Mouse (Mus musculus) granulocyte monocyte progenitor cell, adult 5-6 weeks (primary cell): ENCODE measurements around the gene Amigo1. TPM values are rescaled to one million over a fixed set of nuclear protein-coding genes. Genes with fewer than 3 reads are reported as not detected.

Source experiments
- ATAC-seq: replicated peaks from 2 replicates; pipeline ENCODE4 v1.8.0; 2016; ENCODE audit warnings: mild to moderate bottlenecking, moderate TSS enrichment, inconsistent platforms; ENCODE audit not compliant: poor library complexity, severe bottlenecking
- total RNA-seq, 2 experiments: library from RNA; stranded (forward) in 1 of 2; stranded (reverse) in 1 of 2; fragments of 200-712, 200-1000 nt in 1 of 2; fragments of >200 nt in 1 of 2; fragmentation: Nextera tagmentation in 1 of 2; gene quantifications; 2 replicates each; pipeline ENCODE4 v1.2.3; 2014 to 2017

Gene Amigo1
- total RNA-seq (2014; fragmentation: Nextera tagmentation): 1.9 and 4.4 TPM in 2 replicates
- total RNA-seq (2017): 2.0 and 3.4 TPM in 2 replicates

DNA sequence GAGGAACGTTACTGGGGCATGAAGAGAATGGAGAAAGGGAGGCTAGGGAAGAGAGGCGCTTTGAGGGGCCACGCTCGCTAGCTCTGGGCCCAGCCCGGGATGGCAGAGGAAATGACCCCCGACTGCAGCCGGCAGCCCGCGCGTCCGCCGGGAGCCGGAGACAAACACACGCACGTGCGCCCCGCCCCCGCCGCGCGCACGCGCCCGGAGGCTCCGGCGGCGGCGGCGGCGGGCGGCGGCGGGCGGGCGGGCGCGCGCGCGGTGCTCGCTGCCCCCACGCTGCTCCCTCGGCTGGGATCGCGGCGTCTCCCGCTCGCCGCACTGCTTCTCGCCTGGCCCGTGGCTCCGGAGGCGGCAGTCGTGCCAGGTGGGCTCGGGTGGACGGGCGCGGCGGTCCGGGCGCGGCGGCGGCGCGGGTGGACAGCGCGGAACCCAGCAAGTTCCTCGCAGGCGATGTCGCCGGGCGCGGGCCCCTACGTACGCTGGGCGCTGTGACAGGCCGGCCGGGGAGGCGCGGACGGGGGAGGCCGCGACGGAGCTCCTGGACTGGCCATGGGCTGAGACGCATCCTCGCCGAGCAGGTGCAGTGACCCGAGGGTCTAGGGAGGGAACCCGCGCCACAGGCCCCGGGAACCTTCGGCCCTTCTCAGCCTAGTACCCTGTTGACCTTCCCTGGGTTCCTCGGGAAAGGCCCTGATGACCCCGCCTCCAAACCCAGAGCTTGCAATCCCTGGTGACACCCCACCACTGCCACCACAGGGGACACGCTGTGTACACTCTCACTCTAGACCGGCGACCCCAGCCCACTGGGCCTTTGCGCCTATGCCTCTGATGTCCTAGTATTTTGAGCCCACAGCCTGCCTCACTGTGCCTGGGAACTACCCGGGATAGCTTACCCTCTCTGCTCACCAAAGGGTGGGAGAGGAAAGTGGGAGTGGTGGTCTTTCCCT is at the start of gene Amigo1:
TSS of gene Amigo1 (plus strand) at position 238 of the 950 bp plus-strand sequence.
- ATAC-seq: peak; percentile 45

GRCm38 (mm10) chr3:108139113-108139512 is 47.0 kb upstream of the Amigo1 start:
- ATAC-seq: no peak

DNA sequence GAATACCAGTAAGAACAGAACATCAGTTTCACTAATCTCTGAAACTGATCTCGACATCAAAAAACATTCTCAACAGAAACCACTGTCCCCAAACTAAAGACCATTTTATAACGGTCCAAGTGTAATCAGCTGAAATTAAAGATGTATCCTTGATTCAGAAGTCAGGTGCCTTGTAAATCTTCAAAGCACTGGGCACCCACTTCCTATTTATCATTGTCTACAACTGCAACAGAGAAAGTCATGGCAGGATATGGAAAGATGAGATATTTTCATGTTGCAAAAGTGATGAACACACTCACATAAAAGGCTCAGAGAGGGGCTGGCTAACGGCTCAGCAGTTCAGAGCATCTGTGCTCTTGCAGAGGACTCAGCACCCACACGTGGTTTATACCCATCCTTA is 45.3 kb upstream of the Amigo1 start:
- no peak for ATAC-seq

DNA sequence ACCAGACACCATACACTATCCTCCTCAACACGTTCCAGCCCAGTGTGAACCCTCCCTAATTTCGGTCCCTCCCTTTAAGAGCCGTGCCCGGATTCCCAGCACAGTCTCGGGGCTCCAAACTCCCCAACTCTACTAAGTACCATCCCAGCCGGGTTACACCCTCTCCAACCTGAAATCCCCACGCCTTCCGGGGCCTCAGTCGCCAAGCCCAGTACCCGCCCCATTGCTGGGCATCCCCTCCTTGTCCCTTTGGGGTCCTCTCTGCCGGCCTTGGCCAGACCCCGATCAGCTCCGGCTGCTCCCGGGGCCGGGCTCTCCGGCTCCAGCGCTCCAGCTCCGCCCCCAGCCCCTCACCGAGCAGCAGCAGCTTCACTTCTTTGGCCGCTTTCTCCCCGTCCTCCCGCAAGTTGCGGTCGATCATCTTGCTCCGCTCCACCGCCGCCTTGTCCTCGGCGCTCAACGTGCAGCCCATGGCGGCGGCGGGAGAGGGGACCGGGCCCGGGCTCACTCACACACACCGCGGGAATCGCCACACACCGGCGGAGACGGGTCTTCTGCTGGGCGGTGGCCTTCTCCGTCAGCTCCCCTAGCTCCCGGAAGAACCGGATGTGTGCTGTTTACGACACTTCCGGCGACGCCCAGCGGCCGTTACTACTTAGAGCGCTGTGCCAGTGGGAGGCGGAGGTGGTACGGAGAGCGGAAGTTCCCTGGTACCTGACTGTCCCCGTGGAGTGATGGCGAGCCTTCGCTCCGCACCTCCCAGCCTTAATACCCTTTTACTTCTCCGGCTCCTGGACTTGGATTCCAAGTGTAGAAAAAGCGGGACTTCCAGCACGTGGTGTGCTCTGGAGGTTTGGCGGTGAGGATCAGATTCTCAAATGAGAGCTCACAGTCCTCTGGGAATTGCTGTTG is 40.3 kb upstream of the Amigo1 start, which contains the start of gene Gnai3:
TSS of gene Gnai3 (minus strand) at position 613 of the 912 bp plus-strand sequence.
- peak; percentile 90 for ATAC-seq

GRCm38 (mm10) chr3:108146671-108147070 is 39.5 kb upstream of the Amigo1 start:
- no peak for ATAC-seq

DNA sequence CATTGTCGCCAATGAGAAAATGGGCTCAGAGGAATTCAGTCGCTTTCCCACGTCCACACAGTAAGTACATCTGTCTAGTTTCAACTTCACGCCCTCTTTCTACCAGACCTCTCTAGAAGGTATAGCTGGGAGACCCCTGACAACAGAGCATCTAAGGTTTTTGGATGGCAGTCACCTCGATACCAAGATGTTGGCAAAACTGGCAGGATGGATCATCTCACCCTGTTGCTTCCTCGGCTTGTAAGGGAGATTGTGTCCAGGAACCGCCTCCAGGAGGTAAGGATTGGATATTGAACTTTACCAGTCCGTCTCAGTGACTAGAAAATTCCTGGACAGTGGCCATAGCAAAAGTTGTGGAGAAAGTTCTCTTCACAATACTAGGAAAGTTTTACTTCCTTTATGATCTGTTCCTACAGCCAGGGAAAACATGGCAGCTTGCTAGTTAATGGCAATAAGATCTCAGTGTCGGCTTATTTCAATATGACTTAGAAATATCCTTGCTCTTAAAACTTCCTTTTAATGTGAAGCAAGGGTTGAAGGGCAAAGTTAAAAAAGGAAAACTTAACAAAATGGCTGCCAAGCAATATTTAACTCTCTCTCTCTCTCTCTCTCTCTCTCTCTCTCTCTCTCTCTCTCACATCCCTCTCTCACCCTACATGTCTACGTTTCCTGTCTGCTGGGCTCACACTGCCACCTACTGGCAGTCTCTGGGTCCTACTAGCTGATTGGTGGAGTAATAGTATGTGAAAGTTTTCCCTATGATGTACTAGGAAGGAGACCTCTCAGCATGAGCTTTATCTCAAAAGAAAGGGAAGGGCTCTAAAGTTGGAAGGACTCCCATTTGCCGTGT is 38.5 kb upstream of the Amigo1 start:
- ATAC-seq: peak; percentile 74

GRCm38 (mm10) chr3:108152290-108152689 is 33.8 kb upstream of the Amigo1 start:
- no peak for ATAC-seq

DNA sequence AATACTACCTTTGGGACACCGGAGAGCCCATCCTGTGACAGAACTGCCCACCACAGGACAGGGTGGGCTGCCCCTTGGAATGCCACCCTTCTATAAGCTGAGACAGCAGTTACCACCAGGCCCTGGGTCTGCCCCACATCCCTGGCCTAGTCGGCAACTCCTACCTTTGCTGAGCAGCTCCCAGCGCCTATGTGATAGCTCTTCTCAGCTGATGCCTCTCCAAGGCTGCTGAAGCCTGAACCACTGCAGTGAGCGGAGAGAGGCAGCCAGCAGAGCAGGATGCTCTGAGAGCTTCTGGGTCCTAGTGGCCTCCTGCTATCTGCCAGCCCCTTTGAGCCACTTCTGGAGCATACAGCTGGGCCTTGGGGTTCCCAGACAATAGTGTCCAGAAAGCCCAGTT is 31.5 kb upstream of the Amigo1 start, which contains the start of gene Gpr61:
TSS of gene Gpr61 (minus strand) at position 227 of the 400 bp plus-strand sequence.
- no peak for ATAC-seq

DNA sequence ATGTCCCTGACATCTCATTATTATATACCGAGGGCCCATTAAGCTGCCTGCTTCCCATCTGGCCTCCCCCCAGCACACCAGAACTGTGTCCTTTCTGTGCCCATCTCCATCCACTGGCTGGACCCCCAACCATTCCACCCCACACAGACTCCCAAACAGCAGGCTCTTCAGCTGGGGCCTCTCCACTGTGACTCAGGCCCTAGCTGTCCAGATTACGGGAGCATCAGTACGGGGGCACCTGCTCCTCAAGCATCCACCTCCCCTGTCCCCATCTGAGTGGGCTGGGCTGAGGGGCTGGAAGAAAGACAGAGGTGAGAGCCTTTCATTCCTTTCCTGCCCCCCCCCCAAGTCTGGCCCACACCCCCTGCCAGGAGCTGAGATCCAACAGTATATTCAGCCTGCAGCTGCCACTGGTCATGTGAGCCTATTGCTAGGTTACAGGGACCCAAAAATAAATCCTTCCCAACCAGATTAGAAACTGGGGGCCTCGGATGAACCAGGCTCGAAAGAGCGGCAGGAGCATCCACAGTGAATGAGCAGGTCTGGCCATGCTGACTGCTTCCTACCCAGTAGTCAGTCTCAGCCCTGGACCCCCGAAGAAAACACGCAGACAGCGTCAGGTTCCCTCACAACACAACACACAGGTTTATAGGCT is 27.6 kb upstream of the Amigo1 start:
- ATAC-seq: no peak

DNA sequence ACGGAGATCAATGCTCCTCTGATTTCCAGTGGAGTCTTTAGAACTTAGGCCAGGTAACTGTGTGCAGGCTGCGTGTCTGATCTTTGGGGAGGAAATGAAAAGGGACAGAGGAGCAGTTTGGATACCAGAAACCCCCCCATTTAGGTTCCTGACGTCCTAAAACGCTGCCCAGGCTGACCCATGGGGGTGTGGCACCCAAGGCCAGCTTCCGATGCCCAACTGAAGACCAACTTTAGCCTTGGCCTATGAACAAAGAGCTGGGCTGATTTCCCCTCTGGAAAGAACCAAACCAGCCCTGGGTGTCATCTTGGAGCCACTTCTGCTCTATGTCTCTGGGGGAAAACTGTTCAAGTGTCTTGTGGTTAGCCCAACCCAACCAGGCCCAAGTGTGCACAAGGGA is 22.0 kb upstream of the Amigo1 start:
- no peak for ATAC-seq

GRCm38 (mm10) chr3:108164807-108165206 is 21.3 kb upstream of the Amigo1 start:
- ATAC-seq: peak; percentile 93

GRCm38 (mm10) chr3:108165532-108166315 is 20.4 kb upstream of the Amigo1 start:
- no peak for ATAC-seq

GRCm38 (mm10) chr3:108166486-108167211 is 19.5 kb upstream of the Amigo1 start:
- no peak for ATAC-seq

DNA sequence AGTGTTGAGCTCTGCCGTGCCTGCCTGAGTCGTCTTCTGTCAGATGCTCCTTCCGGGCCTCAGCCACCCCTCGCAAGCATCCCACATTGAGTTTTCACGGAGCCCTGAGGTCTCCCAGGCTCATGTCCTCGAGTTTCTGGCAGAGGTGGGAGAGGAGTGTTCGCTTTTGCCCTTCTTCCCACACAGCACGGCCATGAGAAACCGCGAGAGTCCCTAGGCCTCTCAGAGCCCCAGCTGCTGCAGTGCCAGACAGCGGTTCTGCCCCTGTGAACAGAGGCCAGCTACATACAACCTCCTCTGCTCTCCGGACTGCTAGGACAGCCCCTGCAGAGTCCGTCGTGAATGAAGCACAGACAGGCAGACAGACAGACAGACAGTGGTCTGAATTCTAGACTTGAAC is 18.6 kb upstream of the Amigo1 start:
- ATAC-seq: no peak

DNA sequence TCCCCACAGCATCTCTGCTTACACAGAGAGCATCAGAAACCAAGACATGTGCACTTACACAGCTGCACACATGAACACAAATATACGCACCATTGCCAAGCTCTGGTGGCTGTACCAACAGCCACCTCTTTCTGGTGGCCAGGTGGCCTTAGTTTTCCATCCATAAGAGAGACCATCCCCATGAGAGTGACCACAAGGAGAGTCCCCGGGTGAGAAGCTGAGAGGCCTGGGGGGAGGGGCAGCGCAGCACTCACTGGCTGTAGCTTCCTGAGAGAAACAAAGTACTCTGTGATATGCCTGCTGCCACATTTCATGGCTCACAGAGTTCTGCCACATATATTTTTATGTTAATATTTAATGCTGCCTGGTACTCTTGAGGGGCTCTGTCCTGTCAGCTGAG is 16.9 kb upstream of the Amigo1 start:
- no peak for ATAC-seq

DNA sequence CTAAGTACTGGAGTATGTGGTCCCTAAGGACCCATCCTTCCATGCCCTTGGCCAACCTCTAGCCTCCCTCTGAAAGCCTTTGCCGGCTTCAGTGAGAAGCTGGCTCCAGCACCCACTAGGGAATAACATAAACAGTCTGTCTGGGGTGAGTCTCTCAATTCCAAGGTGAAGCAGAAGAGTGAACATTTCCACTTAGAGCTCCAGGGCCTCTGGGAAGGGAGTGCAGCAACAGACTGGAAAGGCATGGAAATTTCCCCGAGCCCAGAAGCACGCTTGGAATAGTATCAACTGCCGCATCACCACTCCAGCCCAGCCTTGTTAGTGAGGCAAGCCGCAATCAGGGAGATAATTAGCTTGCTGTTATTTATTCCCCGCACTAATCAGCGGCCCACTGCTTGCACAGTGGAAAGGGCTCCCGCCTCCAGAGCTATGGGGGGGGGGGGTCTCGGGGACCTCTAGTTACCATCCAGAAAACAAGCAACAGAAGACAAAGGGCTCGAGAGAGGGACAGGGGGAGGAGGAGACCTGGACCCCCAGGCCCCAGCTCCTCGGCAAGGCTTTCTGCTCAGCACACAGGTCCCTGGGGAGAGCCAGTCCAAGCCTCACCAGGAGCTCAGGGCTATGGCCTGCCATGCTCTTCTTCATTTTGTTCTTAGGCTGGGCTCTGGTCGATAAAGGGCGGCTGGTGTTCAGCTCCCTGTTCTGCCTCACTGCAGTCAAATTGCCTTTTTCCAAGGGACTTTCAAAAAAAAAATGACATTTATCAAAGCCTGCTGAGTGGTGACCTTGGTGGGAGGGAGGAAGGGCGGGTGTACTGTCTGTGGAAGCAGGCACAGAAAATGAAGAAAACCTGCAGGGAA is 11.2 kb upstream of the Amigo1 start:
- no peak for ATAC-seq
